Mouse (Mus musculus) ES-Bruce4 (cell line): ENCODE data around the gene Irx5. TPM values are rescaled to one million over a fixed set of nuclear protein-coding genes. Genes with fewer than 3 reads are reported as not detected.

ENCODE experiments used
- H3K27ac ChIP-seq: 2 replicates; pipeline ENCODE4 v1.5.1; 2012; ENCODE audit warnings: low read length, inconsistent platforms; ENCODE audit not compliant: insufficient read depth
- H3K27me3 ChIP-seq: 2 replicates; pipeline ENCODE4 v1.6.1; 2012; ENCODE audit warnings: mild to moderate bottlenecking, low read length, inconsistent platforms; ENCODE audit not compliant: control insufficient read depth, poor library complexity, insufficient read depth, severe bottlenecking
- H3K36me3 ChIP-seq: 2 replicates; pipeline ENCODE4 v1.6.1; 2012; ENCODE audit warnings: inconsistent platforms, mild to moderate bottlenecking, low read length, moderate library complexity; ENCODE audit not compliant: control insufficient read depth, poor library complexity, insufficient read depth, severe bottlenecking
- H3K4me1 ChIP-seq: one replicate; pipeline ENCODE4 v1.8.1; 2011; ENCODE audit warnings: low read length; ENCODE audit not compliant: control insufficient read depth, insufficient read depth
- H3K4me3 ChIP-seq: 2 replicates; pipeline ENCODE4 v1.5.1; 2011; ENCODE audit warnings: low read depth, mild to moderate bottlenecking, low read length
- H3K9ac ChIP-seq: 2 replicates; pipeline ENCODE4 v1.6.1; 2012; ENCODE audit warnings: low read depth, mild to moderate bottlenecking, inconsistent platforms; ENCODE audit not compliant: poor library complexity, severe bottlenecking
- H3K9me3 ChIP-seq: replicated peaks from 2 replicates; pipeline ENCODE4 v1.6.1; 2012; ENCODE audit warnings: mild to moderate bottlenecking, low read length, inconsistent platforms; ENCODE audit not compliant: control insufficient read depth, poor library complexity, insufficient read depth, severe bottlenecking
- CTCF ChIP-seq: IDR thresholded peaks from one replicate; pipeline ENCODE4 v1.8.1; 2011; ENCODE audit warnings: low read depth, low read length
- EP300 ChIP-seq: IDR thresholded peaks from 2 replicates; pipeline ENCODE4 v1.6.1; 2011; ENCODE audit warnings: low read depth, low read length; ENCODE audit not compliant: insufficient read depth
- POLR2A ChIP-seq: IDR thresholded peaks from one replicate; pipeline ENCODE4 v1.8.1; 2011; ENCODE audit warnings: low read length; ENCODE audit not compliant: insufficient read depth
- polyA plus RNA-seq: library from polyadenylated mRNA; stranded (reverse); fragments of >200 nt; gene quantifications from 2 replicates; pipeline ENCODE4 v1.2.4, GENCODE M21; 2011; ENCODE audit warnings: low read depth; ENCODE audit not compliant: missing spikeins, insufficient read depth, insufficient read length

The Irx5 gene
- 0.25 and 0.55 TPM in 2 replicates for polyA plus RNA-seq

DNA sequence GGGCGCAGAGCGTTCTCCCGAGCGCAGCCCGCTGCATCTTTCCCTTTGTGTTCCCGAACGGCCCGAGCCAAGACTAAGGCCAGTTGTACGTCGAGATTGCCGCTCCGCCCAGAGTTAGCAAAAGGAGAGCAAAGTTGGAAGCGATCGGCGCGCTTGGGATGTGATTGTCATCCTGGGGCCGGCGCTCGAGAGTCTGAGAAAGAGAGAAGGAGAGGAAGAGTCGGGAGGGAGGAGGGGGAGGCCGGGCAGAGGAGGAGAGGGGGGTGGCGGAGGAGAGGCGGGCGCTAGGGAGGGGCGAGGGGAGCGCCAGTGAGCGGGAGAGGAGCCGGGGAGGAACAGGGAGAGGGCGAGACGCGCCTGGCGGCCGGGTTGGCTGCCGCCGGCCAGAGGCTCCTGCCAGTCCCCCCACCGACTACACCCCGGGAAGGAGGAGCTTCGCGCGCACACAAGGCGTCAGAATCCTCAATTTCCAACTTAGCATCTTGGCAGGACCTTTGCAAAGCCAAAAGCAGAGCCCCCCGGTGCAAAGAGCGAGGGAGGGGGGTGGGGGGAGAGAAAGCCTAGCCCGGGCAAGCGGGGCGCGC lies at the start of gene Irx5:
Irx5 (plus strand) TSS at position 228 of the 584 bp plus-strand sequence.
- Histone ChIP-seq H3K4me3 (peak within 1 kb of the TSS; percentile 88), H3K36me3 (no peaks in the 10 kb centered on the region), H3K27me3 (peaks cover 37% of the 10 kb centered on the region), H3K9ac (peak within 1 kb of the TSS; percentile 92), H3K27ac (no peak within 1 kb of the TSS), H3K9me3 (no peaks in the 10 kb centered on the region), H3K4me1 (no peaks in the 10 kb centered on the region)
- TF ChIP-seq EP300 (0 out of 2 replicates have a peak, but pooled peaks have one; percentile 18), POLR2A (no peak), CTCF (no peak)

DNA sequence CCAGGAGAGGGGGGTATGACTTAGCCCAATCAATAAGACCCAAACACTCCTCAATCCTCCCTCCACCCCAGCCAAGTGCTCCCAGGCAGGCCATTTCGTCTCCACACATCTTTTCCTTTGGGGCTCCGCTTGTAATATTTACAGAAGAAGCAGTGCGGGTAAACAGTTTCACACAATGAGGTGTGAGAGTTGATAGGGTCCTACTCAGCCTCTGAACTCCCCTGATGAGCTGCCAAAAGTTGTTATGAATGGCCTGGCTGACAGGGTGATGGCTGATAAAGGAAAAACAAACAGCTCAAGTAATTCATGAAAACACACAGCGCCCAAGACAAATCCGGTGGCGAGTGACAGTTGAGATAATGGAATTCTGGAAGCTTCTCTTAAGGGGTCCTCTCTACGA lies 45.2 kb upstream of the Irx5 start:
- Histone ChIP-seq H3K9me3 (no peaks in the 10 kb centered on the region), H3K27ac (no peak overlapping the region), H3K4me1 (no peaks in the 10 kb centered on the region), H3K9ac (no peak overlapping the region), H3K27me3 (no peaks in the 10 kb centered on the region; the same call in 1 of the 2 replicates), H3K36me3 (no peaks in the 10 kb centered on the region), H3K4me3 (no peak overlapping the region)
- no peak for TF ChIP-seq EP300
- no peak for TF ChIP-seq CTCF
- TF ChIP-seq POLR2A: no peak

DNA sequence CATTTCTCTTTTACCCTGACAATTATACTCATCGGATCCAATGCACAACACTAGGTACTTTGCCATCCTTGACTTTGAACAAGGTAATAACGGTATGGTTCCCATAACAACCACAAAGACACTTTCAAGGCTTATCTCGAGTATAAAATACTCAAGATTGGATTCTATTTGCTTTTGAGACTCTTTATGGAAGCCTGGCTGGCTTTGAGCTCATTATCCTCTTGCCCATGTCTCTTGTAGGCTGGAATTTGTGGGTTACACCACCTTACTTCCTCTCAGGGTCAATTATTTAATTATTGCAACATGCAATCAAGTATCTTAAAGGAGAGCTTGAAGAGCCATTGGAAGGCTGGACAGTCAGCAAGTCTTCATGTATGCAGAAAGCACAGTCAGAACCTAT lies 43.7 kb upstream of the Irx5 start:
- no peak overlapping the region for H3K27ac ChIP-seq
- H3K4me1 ChIP-seq: no peaks in the 10 kb centered on the region
- H3K9ac ChIP-seq: no peak overlapping the region
- no peak overlapping the region for H3K4me3 ChIP-seq
- no peaks in the 10 kb centered on the region for H3K36me3 ChIP-seq
- no peaks in the 10 kb centered on the region; the same call in 1 of the 2 replicates for H3K27me3 ChIP-seq
- TF ChIP-seq POLR2A (no peak), CTCF (no peak), EP300 (no peak)
- no peaks in the 10 kb centered on the region; the same call in 1 of the 2 replicates for H3K9me3 ChIP-seq

DNA sequence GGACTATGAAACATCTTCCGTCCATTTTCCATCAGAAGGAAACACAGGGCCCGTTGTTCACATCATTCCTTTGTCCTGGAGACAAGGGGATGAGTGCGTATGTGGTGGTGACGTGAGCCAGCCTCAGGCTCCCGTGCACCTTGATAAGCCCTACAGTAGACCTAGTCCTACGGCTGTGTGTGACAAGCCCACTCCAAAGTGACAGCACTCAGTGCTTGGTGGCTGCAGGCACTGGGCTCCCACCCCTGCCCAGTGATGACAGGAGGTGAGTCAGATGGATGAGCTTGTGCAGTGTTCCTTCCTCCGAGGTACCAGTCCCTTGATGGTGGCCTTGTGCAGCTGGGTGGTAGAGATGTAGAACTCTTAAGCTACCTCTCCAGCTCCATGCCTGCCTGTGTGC lies 33.7 kb upstream of the Irx5 start:
- TF ChIP-seq EP300 (no peak), POLR2A (no peak), CTCF (no peak)
- H3K36me3 ChIP-seq: no peaks in the 10 kb centered on the region; the same call in 1 of the 2 replicates
- H3K9ac ChIP-seq: no peak overlapping the region
- no peak overlapping the region for H3K27ac ChIP-seq
- H3K4me3 ChIP-seq: no peak overlapping the region
- no peaks in the 10 kb centered on the region; the same call in 1 of the 2 replicates for H3K27me3 ChIP-seq
- no peaks in the 10 kb centered on the region for H3K4me1 ChIP-seq
- H3K9me3 ChIP-seq: no peaks in the 10 kb centered on the region

DNA sequence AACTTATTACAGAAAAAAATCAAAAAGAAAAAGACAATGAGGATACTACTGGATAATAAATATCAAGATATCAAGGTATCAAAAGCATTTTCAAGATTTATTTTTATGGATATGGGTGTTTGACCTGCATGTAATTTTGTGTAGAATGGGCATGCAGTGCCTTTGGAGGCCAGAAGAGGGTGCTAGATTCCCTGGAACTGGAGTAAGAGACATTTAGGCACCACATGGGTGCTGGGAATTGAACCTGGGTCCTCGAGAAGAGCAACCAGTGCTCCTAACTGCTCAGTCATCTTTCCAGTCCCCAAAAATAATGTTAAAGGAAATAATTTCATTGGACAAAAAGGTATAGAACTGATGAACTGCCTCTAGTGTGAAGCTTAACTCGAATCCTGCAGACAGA lies 30.2 kb upstream of the Irx5 start:
- H3K36me3 ChIP-seq: no peaks in the 10 kb centered on the region; the same call in 1 of the 2 replicates
- H3K27ac ChIP-seq: no peak overlapping the region
- no peaks in the 10 kb centered on the region for H3K4me1 ChIP-seq
- no peak overlapping the region for H3K4me3 ChIP-seq
- no peak overlapping the region for H3K9ac ChIP-seq
- H3K9me3 ChIP-seq: no peaks in the 10 kb centered on the region
- no peak for TF ChIP-seq POLR2A
- TF ChIP-seq EP300: no peak
- TF ChIP-seq CTCF: peak; percentile 37
- H3K27me3 ChIP-seq: no peaks in the 10 kb centered on the region

DNA sequence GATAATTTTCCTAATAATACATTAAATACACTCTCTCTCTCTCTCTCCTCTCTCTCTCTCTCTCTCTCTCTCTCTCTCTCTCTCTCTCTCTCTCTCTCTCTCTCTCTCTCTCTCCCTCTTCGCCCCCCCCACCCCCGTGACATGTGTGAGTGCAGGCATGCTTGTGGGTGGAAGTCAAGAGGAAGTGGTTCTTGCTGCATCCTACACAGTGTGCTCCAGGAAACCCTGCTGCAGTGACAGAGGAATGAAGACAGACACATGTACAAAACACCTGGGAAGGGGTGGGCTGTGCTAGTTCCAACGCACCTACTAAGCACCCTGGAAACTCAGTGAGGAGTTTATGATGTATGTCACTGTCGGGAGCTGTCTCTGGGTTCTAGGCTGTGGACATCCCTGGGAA lies 28.2 kb upstream of the Irx5 start:
- no peaks in the 10 kb centered on the region; the same call in 1 of the 2 replicates for H3K36me3 ChIP-seq
- no peak for TF ChIP-seq EP300
- TF ChIP-seq CTCF: no peak
- no peak for TF ChIP-seq POLR2A
- H3K9me3 ChIP-seq: no peaks in the 10 kb centered on the region

More for the DNA sequence above, 28.2 kb upstream of the Irx5 start:
- Histone ChIP-seq H3K9ac (no peak overlapping the region), H3K4me1 (no peaks in the 10 kb centered on the region), H3K27me3 (no peaks in the 10 kb centered on the region), H3K4me3 (no peak overlapping the region), H3K27ac (no peak overlapping the region)
